Mouse (Mus musculus) CH12.LX (cell line): ENCODE measurements around the gene Dirc2.

Experiments used
- CHD1 ChIP-seq: IDR thresholded peaks from 2 replicates; pipeline ENCODE4 v1.6.1; 2012; ENCODE audit warnings: low read depth, low read length, improper control_type of control experiment, inconsistent platforms
- CHD2 ChIP-seq: IDR thresholded peaks from 2 replicates; pipeline ENCODE4 v1.6.1; 2011; ENCODE audit warnings: low read length, improper control_type of control experiment
- CTCF ChIP-seq, 2 experiments: IDR thresholded peaks in 1 of 2; conservative IDR thresholded peaks in 1 of 2; 2 replicates each; pipeline ENCODE4 v1.5.1; 2011 to 2012; ENCODE audit warnings: low read depth in 2 of 2, low read length in 2 of 2, improper control_type of control experiment in 1 of 2, inconsistent platforms in 1 of 2, mild to moderate bottlenecking in 1 of 2, moderate library complexity in 1 of 2
- ELF1 ChIP-seq: IDR thresholded peaks from 2 replicates; pipeline ENCODE4 v1.6.1; 2014; ENCODE audit warnings: low read depth, mild to moderate bottlenecking, inconsistent platforms, low read length, improper control_type of control experiment
- HCFC1 ChIP-seq: IDR thresholded peaks from 2 replicates; pipeline ENCODE4 v1.6.1; 2012; ENCODE audit warnings: low read depth, mild to moderate bottlenecking, inconsistent platforms, low read length, improper control_type of control experiment
- MAX ChIP-seq: IDR thresholded peaks from 2 replicates; pipeline ENCODE4 v1.6.1; 2011; ENCODE audit warnings: low read length, improper control_type of control experiment
- MYC ChIP-seq: IDR thresholded peaks from 2 replicates; pipeline ENCODE4 v1.6.1; 2011; ENCODE audit warnings: low read depth, mild to moderate bottlenecking, improper control_type of control experiment, low read length
- RCOR1 ChIP-seq: conservative IDR thresholded peaks from 2 replicates; pipeline ENCODE4 v1.6.1; 2012; ENCODE audit warnings: low read depth, mild to moderate bottlenecking, inconsistent platforms, low read length, improper control_type of control experiment
- ZC3H11A ChIP-seq: IDR thresholded peaks from 2 replicates; pipeline ENCODE4 v1.6.1; 2012; ENCODE audit warnings: low read depth, mild to moderate bottlenecking, inconsistent platforms, low read length, improper control_type of control experiment

DNA sequence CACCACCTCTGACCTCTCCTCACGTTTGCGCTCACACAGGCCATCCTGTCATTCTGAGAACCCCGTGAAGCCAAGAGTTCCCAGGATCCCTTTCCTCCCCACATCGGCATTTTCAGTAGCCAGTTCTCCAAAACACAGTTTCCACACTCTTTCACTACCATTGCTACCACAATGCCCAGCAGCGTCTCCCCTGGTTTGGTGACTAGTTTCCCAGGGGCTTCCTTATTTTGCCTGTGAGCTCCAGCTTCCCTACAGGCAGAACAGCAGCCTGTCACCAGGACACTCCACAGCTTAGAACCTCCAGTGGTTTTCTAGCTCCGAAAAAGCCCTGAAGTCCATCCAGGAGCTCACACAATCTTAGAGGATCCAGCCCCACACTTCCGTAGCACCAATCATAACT, 19.8 kb downstream of the Dirc2 start:
- no peak for TF ChIP-seq CTCF (conservative IDR thresholded peaks at IDR 0.05 in 1 of 2, IDR thresholded peaks at IDR 0.05 in 1 of 2; ENCODE audit: low read depth in 2 of 2, low read length in 2 of 2)
- TF ChIP-seq CHD2: no peak
- TF ChIP-seq RCOR1: no peak
- no peak for TF ChIP-seq HCFC1
- no peak for TF ChIP-seq ELF1
- TF ChIP-seq MAX: no peak
- no peak for TF ChIP-seq CHD1
- no peak for TF ChIP-seq ZC3H11A
- TF ChIP-seq MYC: no peak
